Mouse (Mus musculus) layer of hippocampus, adult 11-12 months (tissue): Measurements from ENCODE around the gene Ifit3b.
A peak's percentile ranks its signal among the peaks of the same experiment; 100 is the strongest.
"Not testable (repeated sequence)": the region's sequence is repeated elsewhere in the genome, so short reads cannot be mapped to it uniquely, and the experiment has no call there.

Source experiments
- DNase-seq: peaks from one replicate; pipeline ENCODE4 v3.0.0; 2022; ENCODE audit warnings: low spot score

Ifit3b gene

DNA sequence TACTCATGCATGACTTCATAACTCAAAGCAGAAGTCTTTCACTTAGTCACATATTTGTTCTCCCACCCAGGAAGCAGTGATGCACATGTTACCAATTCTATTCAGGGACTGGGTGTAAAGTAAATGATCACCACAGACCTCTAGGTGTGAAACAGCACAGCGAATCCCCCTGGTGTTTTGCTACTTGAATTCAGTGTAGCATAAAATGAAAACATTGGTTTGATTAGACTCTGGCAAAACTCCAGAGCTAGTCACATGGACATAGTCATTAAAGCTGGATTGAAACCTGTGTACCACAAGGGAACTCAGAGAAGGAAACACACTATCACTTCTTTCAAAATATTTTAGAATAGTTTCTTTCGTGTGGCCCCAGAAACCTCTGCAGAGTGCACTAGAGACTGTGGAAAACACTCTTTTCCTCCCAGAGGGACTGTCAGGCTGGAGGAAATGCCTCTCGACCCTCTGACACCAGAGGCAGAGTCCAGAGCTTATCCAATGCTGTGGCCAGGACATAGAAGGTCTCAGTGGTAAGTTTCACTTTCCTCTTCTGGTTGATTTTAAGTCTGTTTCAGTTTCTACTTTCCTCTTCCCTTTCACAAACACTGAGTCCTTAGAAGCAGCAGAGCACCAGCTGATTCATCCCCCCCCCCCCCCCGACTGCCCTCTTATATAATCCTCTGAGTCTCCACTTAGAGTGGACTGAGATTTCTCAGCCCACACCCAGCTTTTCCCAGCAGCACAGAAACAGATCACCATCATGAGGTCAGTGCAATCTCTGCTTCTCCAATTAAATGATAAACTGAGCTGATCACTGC is at the start of gene Ifit3b:
Gene Ifit3b (plus strand): TSS at position 734 of the 815 bp plus-strand sequence.
- DNase-seq: not testable (repeated sequence)

DNA sequence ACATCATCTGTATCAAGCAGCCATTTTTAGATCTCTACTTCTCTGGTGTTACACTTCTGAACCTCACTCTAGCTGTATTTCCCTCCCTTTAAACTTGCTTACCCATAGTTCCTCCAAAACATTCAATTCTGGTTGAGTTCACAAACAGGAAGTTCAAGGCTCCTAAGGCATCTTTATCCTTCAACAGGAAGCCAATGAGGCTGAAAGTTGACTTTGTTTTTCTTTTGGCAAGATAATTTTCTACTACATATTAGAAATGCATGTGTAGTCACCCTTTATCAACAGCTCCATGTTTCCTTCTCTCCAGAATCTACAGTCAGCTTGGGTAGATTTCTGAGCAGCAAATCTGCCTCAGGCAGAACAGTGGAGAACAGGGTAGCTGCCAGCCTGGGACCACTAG is 45.2 kb upstream of the Ifit3b start:
- no peak for DNase-seq

DNA sequence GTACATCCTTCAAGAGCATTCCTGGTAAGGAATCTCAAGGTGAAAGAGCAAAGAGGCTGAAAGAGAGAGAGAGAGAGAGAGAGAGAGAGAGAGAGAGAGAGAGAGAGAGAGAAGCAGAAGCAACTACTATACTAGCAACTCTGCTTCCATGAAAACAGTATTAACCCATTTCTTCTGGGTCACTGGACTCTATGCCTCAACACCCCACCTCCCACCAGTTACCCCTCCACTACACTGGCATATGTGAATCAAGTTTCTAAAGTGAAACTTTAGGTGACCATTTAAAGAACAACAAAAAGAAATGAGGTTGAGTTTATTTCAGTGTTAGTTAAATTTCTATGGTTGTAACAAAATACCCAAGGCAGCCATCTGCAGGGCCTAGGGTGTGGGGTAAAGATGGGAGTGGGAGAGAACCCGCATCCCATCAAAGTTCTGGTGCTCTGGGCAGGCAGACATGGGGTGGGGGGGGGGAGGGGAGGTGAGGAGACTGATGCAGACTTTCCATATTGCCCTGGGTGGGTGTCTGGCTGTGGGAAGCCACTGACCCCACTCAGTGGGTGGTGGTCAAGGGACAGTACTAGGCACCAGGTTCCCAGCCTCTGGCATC is 41.5 kb upstream of the Ifit3b start:
- no peak for DNase-seq

DNA sequence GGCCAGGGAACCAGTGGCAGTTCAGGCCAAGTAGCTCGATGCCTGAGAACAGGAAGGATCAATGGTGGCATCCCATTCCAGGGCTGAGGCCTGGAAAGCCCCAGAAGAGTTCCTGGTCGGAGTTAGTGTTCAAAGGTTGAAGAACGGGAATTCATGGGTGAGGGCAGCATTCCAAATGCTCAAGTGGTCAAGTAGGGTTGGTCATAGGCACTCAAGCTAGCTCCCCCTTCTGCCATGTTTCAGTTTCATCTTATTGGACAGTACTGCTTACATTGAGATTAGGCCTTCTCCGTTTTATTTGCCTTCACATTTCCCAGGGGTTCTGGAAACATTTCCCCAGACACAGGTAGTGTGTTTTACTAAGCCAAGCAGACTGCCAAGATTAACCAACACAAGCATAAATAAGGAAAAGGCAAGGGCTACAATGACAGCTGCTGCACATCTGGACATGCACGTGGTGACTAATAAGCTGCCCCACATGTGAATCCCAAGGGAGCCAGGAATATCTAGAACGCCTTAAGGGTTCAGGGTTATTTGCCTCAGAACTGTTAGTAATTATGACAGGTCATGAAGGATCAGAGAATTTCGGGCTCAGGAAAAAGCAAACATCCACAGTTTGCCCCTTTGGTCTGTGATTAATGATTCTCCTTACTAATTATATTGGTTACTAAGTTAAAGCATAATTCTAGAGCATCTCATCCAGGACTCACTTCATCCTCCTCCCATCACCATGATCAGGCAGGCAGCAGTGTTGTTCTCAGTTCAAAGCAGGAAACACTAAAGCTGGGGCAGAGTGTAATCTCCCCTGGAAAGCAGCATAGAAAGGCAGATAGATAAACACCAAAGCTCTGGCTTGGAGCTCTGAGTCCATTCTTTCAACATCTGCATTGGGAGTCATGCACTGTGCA is 38.5 kb upstream of the Ifit3b start:
- DNase-seq: no peak

DNA sequence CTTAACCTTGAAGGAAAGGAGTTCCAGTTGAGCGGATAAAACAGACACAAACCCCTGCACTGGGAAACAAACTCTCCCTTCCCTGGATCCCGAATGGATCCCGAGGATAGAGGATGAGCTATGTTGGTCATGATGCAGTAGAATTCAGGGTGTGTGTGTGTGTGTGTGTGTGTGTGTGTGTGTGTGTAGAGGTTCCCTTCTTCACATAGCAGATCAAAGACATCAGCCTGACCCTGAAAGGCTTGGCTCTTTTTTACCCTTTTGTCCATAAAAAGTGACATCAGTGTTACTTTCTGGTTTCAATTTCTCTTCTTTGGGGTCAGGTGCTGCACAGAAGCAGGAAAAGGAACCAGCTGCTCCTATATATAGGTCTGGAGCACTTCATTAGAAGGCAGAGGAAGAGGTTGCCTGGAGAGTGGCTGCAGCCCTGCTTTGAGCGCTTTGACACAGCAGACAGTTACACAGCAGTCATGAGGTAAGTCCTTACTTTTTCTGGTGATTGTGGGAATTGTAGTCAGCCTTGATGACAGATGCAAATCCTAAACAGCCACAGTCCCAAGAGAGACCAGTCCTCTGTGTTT is 37.8 kb upstream of the Ifit3b start:
- DNase-seq: peak; percentile 31

DNA sequence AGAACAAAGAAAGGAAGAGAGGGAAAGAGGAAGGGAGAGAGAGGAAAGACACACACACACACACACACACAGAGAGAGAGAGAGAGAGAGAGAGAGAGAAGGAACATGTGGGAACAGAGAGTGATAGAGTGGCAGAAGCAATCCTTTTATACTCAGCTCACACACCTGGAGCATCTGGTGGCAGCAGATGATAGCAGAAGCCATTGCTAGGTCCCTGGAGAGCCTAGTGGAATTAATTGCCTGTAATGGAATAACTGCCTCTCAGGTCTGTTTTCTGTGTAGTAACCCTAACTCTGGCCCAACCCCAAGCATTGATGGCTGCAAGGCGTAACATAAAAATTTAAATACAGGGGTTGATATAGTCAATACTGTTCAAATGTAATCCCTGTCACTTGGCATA is 36.7 kb upstream of the Ifit3b start:
- no peak for DNase-seq

DNA sequence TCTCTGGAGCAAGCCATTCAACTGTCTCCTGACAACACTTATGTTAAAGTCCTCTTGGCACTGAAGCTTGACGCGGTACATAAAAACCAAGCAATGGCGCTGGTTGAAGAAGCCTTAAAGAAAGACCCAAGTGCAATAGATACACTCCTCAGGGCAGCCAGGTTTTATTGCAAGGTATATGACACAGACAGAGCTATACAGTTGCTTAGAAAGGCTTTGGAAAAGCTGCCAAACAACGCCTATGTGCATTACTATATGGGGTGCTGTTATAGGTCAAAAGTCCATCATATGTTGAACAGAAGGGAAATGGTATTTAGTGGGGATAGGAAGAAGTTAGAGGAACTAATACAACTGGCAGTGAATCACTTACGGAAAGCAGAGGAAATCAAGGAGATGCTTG is 34.1 kb upstream of the Ifit3b start:
- DNase-seq: no peak

DNA sequence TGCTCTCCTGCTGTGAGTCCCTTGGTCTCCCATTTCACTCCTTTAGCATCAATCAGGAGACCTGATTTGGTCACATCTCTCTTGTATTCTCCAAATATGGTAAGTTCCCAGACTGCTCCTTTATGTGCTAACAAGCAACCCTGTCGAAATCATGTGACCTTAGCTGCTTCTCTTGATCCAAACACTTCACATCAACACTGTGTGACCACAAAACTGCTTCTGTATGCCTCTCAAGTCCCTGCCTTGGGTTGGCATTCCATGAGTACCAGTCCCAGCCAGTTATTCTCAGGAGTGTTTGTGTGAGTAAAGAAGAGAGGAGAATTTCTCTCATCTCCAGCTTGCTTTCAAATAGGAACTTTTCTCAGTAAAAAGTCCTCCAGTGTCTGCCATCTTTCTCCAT is 30.6 kb upstream of the Ifit3b start:
- DNase-seq: no peak

DNA sequence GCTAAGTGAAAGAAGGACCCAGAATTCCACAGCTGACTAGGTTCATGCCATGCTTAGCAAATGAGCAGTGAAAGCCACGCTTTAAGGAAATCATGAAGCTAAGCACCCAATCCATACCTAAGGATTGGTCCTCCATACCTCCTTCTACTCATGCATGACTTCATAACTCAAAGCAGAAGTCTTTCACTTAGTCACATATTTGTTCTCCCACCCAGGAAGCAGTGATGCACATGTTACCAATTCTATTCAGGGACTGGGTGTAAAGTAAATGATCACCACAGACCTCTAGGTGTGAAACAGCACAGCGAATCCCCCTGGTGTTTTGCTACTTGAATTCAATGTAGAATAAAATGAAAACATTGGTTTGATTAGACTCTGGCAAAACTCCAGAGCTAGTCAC is 25.1 kb upstream of the Ifit3b start:
- not testable (repeated sequence) for DNase-seq

DNA sequence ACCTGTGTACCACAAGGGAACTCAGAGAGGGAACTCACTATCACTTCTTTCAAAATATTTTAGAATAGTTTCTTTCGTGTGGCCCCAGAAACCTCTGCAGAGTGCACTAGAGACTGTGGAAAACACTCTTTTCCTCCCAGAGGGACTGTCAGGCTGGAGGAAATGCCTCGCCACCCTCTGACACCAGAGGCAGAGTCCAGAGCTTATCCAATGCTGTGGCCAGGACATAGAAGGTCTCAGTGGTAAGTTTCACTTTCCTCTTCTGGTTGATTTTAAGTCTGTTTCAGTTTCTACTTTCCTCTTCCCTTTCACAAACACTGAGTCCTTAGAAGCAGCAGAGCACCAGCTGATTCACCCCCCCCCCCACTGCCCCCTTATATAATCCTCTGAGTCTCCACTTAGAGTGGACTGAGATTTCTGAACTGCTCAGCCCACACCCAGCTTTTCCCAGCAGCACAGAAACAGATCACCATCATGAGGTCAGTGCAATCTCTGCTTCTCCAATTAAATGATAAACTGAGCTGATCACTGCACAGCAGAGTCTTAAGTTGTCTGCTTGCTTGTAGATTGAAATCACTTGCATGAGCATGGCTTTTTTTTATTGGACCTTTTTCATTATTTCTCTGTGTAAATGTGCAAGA is 24.5 kb upstream of the Ifit3b start, which contains the start of gene Ifit3:
Gene Ifit3 (plus strand): TSS at position 406 of the 641 bp plus-strand sequence.
- not testable (repeated sequence) for DNase-seq

DNA sequence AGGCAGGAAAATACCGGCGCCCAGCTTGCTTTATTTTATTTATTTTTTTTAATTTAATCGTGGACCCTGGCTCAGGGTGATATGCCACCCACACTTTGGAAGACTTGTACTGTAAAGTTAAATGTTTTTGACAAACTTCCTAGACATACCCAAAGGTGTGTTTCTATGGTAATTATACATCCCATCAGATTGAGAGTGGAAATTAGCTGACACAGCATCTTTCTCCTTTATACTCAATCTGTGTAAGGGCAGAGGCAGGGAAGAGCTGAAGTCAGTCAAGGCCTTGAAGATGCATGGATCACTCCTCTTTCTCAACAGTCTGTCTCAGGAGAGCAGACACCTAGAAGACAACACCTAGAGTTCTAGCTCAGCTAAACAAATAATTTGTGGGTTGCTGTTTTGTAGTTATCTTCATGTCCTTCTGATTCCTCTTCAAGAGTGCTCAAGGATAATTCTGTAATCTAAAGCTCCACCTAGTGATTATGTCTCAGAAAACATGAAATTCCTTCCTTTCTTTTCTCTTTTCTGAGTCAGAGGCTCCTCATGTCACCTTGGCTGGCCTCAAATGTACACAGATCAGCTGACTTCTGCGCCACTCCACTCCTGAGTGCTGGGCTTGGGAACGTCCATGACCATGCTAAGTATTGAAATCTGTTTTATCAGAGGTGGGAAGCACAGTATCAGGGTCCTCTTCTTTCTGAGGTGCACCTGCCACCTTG is 21.9 kb upstream of the Ifit3b start:
- not testable (repeated sequence) for DNase-seq

DNA sequence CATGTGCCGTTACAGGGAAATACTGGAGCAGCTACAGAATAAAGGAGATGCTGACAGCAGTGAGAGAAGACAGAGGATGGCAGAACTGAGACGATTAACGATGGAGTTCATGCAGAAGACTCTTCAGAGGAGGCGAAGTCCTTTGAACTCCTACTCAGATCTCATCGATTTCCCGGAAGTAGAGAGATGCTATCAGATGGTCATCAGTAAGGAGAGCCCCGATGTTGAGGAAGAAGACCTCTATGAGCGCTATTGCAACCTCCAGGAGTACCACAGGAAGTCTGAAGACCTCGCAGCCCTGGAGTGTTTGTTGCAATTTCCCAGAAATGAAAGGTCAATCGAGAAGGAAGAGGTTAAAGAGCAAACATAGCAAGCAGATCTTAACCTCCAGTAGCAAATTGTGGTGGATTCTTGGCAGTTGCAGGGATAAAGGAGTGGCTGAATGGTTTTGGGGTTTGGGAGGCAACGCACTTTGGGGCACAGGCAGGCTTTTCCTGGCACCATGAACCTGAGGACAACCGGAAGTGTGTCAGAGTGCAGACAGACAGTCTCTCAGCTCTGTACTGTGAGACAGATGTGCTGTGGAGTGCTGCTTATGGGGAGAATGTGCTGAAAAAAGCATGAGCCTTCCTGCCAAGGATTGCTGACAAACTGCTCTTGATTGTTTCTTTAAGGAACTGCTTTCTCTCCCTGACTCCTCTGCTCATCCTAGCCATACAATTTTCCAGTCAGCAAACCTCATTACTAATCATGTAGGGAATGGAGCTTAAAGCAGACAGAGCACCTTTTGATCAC is 19.7 kb upstream of the Ifit3b start:
- not testable (repeated sequence) for DNase-seq

DNA sequence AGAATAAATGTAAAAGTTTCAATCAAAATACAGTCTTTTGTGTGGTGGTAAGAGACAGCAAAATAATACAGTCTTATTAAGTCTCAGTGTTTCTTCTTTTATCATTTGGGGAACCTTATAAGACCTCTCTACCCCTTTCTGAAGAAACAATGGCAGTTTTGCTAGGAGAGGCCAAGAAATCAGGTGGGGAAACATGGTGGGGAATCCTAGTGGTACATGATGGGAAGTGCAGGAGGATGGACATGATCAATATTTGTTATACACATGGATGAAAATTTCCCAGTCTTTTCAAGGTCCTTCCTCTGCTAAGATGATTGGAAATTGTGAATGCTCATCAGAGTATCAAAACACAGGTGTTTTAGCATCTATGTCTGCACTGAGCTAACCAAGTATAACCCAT is 18.8 kb upstream of the Ifit3b start:
- no peak for DNase-seq

DNA sequence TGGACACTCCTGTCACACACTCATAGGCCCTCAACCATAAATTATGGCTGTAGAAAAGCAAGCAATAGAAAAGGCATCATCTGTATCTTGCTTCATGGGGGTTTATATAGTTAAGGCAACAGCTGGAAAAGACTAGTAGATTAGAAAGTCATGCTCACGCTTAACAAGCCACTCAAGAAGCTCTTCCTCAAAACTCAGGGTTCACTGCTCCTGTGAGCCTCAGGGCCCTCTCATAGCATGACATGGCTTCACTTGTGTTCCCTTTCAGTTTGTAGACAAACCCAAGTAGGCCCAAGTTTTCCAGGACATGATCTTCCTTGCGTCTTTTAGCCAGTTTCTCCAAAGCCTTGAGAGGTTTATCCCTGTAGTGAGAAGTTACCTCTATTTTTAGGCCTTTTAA is 14.3 kb upstream of the Ifit3b start:
- no peak for DNase-seq

DNA sequence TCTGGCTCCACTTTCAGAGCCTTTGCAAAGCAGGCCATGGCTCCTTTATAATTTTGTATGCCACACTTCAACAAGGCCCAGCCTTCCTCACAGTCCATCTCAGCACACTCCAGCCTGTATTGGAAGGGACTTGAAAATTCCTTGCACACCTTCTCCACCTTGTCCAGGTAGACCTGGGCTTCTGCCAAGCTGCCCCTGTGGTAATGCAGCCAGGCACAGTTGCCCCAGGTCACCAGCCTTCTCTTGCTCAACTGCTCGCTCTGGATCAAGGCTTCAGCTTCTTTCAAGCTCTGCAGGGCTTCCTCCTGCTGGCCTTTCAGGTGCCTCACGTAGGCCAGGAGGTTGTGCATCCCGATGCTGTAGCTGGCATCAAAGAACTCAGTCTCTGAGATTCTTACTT is 13.2 kb upstream of the Ifit3b start:
- DNase-seq: not testable (repeated sequence)

DNA sequence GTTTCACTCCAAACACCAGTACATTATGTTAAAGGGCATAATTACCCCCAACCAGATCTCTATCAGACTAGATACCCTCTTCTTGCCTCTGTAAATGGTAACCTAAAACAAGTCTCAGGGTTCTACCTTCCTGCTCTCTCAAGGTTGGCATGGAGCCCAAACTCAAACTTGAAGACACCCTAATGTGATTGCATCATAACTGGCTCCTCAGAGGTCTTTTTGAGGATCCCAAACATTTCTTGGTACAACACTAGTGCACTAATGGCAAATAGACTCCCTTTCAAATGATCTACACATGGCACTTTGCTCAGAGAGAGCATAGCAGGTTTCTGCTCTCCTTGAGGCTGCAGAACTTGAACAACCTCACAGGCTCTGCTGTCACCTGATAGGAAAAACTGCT is 11.0 kb upstream of the Ifit3b start:
- DNase-seq: no peak

DNA sequence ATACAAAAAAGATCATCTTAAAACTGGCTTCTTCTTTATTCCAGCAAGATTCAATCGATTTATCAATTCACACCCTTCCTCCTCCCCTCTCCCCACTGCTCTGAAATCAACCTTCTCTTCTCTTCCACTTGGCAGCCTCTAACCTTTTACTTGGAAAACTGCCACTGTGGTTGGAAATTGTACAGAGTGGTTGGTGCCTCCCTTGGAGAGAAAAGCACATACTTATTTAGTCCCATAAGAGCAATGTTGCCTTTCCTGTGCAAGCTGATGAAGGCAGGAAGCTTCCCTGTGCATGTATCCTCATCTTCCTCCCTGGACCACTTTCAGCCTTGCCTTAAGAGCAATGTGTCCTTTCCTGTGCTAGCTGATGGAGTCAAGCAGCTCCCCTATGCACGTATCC is 9.4 kb upstream of the Ifit3b start:
- peak; percentile 62 for DNase-seq

DNA sequence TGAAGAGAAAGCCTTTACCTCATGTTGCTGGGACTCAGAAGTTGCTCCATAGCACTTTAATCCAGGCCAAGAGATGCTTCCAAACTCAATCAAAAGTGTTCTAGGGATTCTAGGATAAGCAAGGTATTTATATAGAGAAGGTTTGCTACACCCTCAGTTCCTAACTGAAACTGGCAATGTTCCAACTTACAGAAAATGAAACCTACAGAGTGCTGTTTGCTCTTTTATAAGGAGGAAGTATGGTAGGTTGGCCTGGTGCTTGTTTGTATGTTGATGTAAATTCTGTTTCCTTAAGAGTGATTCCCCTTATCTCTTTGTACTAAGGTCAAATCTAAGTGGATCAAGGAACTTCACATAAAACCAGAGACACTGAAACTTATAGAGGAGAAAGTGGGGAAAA is 8.5 kb upstream of the Ifit3b start:
- not testable (repeated sequence) for DNase-seq

DNA sequence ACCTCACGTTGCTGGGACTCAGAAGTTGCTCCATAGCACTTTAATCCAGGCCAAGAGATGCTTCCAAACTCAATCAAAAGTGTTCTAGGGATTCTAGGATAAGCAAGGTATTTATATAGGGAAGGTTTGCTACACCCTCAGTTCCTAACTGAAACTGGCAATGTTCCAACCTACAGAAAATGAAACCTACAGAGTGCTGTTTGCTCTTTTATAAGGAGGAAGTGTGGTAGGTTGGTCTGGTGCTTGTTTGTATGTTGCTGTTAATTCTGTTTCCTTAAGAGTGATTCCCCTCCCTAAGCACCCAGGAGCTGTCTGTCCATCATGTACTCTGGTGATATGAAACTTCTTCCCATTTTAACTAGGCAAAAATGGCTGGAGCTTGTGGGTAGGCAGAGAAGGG is 5.9 kb upstream of the Ifit3b start, which contains the start of gene Ifit1bl1:
Gene Ifit1bl1 (minus strand): TSS at position 69 of the 400 bp plus-strand sequence.
- DNase-seq: not testable (repeated sequence)

DNA sequence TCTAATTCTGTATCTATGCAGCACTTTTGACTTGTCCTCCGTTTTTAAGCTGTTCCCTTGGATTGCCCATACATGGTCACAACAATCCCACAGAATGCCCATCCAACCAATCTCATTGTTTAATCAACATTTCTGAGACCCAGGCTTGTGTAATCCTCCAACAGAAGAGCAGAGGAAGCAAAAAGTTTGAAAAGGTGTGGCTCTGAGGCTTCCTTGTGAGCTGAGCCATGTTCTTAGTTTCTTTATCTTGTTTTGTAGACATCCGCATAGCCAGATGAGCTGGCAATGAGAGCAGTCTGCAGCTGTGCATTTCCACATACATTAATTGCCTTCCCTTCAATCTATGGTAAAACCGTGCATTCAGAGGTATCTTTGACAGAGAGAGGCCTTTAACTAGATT is 2.3 kb upstream of the Ifit3b start:
- no peak for DNase-seq
